Mouse (Mus musculus) left cerebral cortex, postnatal 14 days (tissue): ENCODE results near the gene Ntng2. TPM values are rescaled to one million over a fixed set of nuclear protein-coding genes. Genes with fewer than 3 reads are reported as not detected.

Experiments
- DNase-seq, 2 experiments: peaks; one replicate each; pipeline ENCODE4 v3.0.0; 2021 to 2022; ENCODE audit warnings: low spot score in 2 of 2, mixed read lengths in 1 of 2
- intact Hi-C: fragments of 180-260 bp; cut with DNase I; formaldehyde crosslinking; loops from one replicate; pipeline ENCODE4 v1.15.1; 2025
- long read RNA-seq, 2 experiments: library from polyadenylated mRNA; stranded (forward); transcript quantifications; one replicate each; pipeline ENCODE4 v2.0.0; 2021
- total RNA-seq, 2 experiments: library from RNA; stranded (reverse); gene quantifications; 2 replicates each; pipeline ENCODE4 v1.2.3; 2021

The Ntng2 gene
- total RNA-seq = 100 to 1,000 TPM; 107 TPM
- long read RNA-seq, experiment 1, partial matches to known transcripts = 0 of 3 reads
- long read RNA-seq, experiment 1, other reads (novel, unspliced or antisense) = 3 of 3 reads
- long read RNA-seq, experiment 2, partial matches to known transcripts = 0 of 1 reads
- long read RNA-seq, experiment 2, other reads (novel, unspliced or antisense) = 1 of 1 reads

- intact Hi-C loops = no loop called here
Measured at GRCm38 (mm10) chr2:29252599-29253204, at the start of gene Ntng2. Gene Ntng2 (minus strand): TSS chr2:29253005.

DNA sequence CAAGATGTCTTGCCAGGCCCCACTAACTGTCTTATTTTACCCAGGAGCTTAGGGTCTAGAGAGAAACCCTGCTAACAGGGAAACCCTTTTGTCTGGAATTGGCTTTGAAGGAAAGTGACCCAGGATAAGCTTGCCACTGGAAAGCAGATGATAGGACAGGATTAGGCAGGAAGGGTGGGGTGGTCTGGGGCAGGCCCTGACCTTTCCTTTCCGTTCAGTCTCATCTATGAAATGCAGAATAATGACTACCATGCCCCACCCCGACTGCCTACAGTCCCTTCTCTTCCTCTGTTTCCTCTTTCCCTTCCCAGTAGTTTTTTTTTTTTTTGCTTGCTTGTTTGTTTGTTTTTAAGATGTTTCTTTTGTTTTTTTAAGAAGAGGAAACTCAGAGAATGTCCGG lies 42.8 kb upstream of the Ntng2 start:
- intact Hi-C loops = no loop called here
- no peak for DNase-seq

More at GRCm38 (mm10) chr2:29252599-29253204, at the start of gene Ntng2:
- DNase-seq = peak; percentile 55 to 57

DNA sequence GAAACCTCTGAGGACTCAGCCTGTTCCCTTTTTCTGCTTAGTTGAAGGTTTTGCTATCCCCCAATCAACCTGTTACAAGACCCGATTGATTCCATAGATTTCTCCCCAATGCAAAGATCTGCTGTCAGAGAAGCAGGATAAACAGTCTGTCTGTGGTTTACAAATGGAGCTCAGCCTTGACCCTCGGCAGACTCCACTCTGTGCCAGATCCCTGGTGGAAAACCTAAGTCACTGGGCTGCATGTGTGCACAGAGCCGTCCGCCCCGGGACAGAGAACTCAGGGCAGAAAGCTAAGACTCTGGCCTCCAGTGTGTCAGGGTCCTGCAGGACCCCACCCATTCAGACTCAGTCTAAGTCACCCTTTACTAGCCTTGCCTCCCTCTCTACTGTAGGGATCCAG lies 34.8 kb upstream of the Ntng2 start:
- intact Hi-C loops = no loop called here
- DNase-seq = no peak

DNA sequence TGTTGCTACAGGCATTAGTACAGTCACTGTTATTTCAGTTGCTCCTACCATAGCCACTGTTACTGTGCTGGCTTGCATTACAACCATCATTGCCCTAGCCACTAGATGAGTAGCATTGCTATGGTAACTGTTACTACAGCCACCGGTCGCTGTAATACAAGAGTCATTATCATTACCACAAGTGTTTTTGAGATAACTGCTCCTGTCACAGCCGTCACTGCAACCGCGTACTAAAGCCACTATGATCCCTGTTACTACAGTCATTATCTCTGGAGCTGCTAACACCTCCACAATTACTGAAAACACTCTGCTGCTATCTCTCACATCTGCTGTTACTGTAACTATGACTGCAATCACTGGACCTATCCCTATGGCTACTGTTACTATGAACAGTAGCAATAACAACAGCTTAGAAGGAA lies 24.9 kb upstream of the Ntng2 start:
- peak in 1 of 2 experiments; percentile 61 for DNase-seq
- intact Hi-C loops = no loop called here

- DNase-seq = peak; percentile 47 to 55
- intact Hi-C loops = no loop called here
Measured at GRCm38 (mm10) chr2:29271803-29272518, 19.2 kb upstream of the Ntng2 start.

DNA sequence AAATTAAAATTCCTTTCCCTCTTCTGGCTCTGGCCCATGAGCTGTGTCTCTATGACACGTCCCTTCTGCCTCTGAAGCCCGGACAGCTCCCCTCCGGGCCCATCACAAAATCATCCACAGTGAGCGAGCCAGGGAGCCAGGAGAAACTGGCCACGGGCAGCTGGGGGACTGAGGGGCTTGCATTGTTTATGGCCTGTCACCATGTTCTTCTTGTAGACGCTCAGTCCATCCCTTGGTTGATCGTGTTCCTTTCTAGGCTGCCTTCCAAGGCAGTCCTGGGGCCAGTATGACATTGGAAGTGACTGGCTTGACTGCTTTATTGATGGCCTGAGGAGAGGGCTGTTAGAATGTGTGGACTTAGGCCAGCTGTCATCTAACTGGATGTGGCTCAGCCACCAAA lies 18.3 kb upstream of the Ntng2 start:
- intact Hi-C loops = no loop called here
- no peak for DNase-seq

GRCm38 (mm10) chr2:29266810-29267209 lies 14.0 kb upstream of the Ntng2 start:
- peak in 1 of 2 experiments; percentile 46 for DNase-seq
- intact Hi-C loops = no loop called here

GRCm38 (mm10) chr2:29262436-29262915 lies 9.7 kb upstream of the Ntng2 start:
- peak in 1 of 2 experiments; percentile 55 for DNase-seq
- intact Hi-C loops = no loop called here

DNA sequence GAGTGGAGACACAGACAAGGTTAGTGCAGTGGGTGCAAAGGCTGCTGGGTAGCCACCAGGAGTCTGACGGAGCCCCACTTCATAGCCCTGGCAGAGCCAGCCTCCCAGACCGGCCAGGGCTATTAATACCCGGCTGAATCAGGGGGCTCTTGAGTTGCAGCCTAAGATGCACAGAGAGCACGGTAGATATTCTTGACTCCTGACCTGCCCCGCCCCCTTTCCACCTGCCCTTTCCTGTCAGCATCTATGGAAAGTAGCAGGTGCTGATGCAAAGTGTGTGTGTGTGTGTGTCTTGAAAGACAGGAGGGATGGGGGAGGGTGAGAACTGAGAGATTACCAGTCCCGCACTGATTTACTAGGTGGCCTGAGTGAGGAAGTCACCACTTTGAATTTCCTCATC lies 8.3 kb upstream of the Ntng2 start:
- intact Hi-C loops = no loop called here
- no peak for DNase-seq

DNA sequence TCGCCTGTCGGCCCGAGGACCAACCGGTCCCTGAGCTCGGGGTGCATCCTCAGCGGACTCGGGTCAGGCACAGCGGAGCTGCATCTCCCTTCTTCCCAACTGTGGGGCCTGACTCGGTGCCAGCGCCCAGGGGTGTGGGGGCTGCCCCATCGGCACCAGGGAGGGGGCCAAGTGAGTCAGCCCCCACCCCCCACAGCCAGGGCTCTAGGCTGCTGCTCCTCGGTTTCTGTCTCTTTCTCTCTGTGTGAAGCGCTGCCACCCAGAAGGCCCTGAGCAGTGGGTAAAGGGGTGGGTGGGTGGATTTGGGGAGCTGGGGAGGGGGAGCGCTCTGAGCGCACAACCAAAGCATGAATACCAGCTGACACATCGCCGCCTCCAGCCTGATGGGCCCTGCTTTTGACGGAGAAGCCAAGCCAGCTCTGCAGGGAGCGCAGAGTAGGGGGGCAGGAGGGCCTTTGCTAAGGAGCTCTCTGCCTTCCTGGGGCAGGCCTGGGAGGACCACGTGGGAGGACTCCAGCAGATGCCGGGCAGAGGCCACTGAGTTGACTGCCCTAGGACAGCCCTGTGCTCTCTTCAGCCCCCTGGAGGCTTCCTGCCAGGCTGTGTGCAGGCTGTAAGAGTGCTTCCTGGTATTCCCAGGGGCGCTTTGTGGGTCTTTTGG lies 530 bp upstream of the Ntng2 start:
- peak; percentile 68 to 70 for DNase-seq
- intact Hi-C loops = no loop called here

DNA sequence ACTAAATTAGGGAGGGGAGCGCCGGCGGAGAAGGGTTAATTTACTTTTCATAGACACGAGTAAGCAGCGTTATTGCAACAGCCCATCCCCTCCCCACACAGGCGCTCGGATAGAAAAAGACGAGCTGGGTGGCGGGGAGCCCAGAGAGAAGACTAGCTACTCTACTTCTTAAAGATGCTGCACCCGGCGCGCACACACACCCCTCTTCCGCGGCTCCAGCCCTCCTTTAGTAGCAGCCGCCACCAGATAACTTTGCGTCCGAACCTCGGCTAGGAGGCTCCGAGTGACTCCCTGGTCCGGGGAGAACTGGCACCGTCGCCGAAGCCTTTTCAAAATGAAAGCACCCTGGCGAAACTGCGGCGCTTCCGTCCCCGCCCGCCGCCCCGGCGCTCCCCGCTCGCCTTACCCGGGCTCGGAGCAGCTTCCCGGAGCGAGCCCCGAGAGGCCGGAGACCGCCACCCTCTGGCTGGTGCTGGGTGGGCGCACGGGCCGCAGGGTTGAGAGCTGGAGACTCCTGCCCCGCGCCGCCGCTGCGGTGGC lies 676 bp downstream of the Ntng2 start:
- DNase-seq = peak in 1 of 2 experiments; percentile 59
- intact Hi-C loops = no loop called here

DNA sequence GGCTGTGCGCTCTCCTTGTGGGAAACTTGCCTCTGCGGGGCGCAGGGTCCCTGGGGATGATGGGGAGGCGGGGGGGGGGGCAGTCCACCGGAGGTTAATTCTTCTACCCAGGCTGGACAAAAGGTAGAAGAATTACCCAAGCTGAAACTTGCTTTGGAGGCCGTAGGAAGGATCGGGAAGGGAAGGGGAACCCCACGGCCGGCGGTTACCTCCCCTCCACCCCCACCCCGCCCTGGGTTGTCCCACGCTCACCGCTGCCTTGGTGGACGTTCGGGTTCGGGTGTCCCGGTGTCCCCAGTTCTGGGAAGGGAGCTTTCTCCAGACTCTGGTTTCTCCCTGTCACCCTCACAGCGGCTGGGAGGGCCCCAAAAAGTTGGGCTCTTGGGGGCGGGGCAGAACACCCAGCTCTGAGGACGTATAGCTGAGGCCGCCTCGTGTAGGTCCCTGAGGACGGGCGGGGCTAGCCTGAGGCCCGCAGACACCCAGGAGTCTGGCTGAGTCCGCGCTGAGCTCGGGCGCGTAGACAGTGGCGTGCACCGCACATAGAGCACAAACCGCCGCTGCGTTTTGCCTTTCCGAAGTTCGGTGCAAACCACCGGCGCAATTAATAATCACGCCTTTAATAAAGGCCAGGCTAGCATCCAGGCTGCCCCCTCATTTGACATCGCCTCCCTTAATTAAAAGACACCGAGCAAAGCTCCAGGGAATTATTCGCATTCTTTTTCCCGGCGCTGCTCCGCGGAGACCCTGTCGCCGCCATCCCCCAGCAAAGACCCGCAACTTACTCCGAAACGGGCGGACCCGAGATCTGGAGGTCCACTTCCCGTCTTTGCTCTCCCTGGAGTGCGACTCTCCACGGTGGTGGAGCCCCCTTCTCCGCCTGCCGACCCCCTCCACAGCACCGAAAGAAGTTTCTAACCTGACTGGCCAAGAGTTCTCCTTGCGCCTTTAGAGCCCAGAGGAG lies 1.4 kb downstream of the Ntng2 start:
- intact Hi-C loops = no loop called here
- no peak for DNase-seq

- intact Hi-C loops = no loop called here
- no peak for DNase-seq
Measured at GRCm38 (mm10) chr2:29250263-29251094, 2.3 kb downstream of the Ntng2 start.

DNA sequence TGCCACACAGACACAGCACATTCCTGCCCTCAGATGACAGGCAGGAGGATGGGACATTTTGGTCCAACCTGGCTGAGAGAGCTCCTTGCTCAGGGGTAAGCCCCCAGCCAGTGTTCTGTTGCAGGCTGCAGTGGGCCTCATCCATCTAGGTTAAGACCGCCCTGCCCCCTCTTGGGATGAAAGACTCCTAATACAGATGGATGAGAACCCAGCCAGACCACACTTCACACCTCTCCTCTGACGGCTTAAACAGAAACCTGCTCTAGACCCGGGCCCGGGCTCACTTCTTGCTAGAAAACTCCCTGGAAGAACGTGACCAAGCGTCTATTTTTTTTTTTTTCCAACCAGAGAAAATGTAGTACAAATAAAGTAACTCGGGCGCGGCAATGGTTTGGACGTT lies 3.0 kb downstream of the Ntng2 start:
- no peak for DNase-seq
- intact Hi-C loops = no loop called here

- no peak for DNase-seq
- intact Hi-C loops = no loop called here
Measured at GRCm38 (mm10) chr2:29248551-29248950, 4.3 kb downstream of the Ntng2 start.

- intact Hi-C loops = no loop called here
- no peak for DNase-seq
Measured at GRCm38 (mm10) chr2:29247386-29247785, 5.4 kb downstream of the Ntng2 start.

DNA sequence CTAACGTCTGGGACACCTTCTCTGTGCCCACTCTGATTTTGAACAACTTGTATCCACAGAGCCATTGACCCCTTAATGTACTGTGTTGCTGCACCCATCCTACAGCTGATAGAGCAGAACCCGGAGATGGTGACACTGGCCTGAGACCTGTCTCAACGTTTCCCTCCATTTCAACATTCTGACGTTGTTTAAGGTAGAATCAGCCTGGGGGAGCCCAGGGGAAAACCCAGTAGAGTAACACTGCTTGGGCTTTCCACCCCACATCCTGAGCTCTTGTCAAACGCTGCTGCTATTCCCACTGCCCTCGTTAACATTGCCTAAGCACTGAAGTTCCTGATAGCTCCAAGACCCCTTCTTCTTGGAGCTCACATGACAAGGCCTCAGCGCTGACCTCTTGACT lies 5.9 kb downstream of the Ntng2 start:
- no peak for DNase-seq
- intact Hi-C loops = no loop called here

- intact Hi-C loops = no loop called here
- no peak for DNase-seq
Measured at GRCm38 (mm10) chr2:29246275-29246674, 6.5 kb downstream of the Ntng2 start.
